Mouse (Mus musculus) forelimb bud, embryonic 11.5 days (tissue): ENCODE data around the gene Iqcf4.
"Not testable (repeated sequence)": the region's sequence is repeated elsewhere in the genome, so short reads cannot be mapped to it uniquely, and the experiment has no call there.

Experiments
- DNase-seq: peaks from one replicate; pipeline ENCODE4 v3.0.0-alpha.2; 2012; ENCODE audit warnings: low read depth, low spot score

Gene Iqcf4

DNA sequence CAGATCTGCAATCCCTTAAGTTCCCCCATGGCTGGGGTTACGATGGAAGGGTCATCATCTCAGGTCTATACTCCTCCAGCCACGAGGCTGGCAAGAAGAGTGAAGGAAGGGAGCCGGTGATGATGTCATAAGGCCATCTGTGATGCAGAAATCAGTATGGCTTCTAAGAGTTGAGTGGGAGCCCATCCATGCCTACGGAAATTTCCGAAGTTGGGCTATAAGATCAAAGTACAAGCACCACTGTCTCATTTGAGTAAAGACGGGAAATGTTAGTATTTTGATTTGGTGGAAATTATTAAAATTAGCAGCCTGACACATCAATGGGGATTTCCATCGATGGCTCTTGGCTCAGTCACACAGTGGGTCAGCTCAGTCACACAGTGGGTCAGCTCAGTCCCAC is at the start of gene Iqcf4:
Gene Iqcf4 (minus strand): TSS at position 101 of the 400 bp plus-strand sequence.
- no peak for DNase-seq

DNA sequence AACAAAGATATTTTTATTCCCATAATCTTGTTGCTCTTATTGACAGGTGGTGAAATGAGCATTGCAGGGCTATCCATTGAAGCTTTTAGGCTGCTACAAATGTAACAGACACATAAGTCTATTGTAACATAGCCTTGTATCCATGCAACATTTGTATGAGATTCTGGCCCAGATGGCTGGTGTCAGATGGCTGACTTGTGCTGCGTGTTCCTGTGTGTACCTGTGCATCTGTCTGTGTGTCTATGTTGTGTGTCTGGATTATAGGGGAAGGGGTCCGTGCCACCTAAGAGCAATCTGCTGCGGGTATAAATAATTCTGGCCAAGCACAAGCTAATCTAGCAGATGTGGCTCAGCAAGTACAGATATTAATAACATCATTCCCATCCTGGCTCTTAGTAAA is 46.7 kb upstream of the Iqcf4 start:
- DNase-seq: no peak

DNA sequence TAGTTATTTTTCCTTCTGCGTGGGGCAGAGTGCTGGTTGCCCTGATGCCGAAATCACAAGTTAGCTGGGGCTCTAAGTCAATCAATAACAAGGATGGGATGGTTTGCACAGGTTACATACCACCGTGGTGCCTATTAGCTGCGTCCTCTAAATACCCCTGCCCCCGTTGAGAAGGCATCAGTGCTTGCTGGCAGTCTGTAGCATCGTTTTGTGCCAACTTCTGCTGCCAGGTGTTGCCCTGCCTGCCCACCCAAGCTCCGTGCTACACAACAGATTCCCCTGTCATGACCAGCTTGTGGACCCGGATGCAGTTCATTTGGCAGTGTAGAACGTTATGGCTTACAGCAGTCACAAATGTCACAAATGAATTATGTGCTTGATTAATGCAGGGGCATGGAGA is 45.5 kb upstream of the Iqcf4 start:
- DNase-seq: no peak

DNA sequence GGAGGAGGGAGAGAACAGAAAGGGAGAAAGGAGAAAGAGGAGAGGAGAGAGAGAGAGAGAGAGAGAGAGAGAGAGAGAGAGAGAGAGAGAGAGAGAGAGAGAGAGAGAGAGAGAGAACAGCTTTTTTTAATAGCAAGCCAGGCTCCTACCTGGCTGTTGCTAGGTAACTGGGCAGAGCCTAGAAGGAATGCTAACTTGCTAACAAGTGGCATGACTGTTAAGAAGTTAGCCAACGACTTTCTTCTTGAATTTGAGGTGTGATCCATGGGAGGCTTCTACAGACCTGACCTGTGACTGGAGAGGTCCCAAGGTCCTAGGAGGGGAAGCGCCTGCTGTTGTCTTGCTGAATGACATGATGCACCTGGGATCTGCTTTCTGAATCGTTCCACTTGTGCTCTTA is 43.8 kb upstream of the Iqcf4 start:
- DNase-seq: no peak

DNA sequence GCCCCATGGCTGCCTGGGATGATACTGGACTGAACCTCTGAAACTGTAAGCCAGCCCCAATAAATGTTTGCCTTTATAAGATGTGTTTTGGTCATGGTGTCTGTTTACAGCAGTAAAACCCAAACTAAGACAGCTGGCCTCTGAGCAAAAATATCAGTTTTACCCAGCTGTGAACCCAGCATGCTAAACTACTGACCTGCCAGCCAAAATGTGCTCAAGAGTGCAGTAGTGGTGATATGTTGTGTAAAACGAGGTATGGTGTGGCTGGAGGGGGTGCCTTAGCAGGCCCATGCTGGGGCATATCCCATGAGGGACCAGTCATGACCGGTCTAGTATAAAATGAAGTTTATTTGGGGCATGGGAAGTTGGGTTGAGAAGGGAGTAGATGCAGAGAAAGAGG is 43.2 kb upstream of the Iqcf4 start:
- DNase-seq: no peak

DNA sequence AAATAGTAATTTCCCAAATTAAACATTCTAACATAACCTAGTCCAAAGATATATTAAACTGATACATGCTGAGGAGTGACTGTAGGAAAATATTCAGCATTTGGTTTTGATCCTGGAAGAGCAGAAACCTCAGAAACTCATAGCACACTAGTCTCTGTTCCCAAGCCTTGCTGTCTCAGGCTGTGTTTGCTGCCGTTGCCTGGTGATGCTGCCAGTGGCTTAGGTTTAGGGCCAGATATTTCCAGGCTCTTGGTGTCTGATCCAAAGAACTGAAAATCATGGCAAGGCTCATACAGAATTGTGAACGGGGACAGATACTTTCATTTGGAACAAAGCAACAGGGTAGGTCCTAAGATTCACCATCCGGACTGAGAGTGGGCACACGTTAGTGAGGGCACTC is 39.9 kb upstream of the Iqcf4 start:
- no peak for DNase-seq

DNA sequence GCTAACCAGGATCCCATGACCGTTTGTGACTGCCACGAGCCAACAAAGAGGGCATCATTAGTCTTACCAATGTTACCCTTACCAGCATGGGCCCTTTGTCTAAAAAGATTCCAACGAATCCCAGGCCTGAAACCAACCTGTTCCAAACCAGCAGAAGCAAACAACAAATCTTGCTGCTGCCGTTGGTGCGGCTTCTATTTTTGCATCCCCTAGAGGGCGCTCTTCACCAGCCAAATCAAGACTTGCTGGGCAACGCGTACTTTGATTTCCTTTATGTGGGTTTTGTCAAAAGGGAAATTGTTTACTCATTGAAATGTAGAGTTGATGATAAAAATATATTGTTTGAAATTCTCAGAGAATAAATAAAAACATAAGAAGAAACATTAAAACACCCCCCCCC is 29.8 kb upstream of the Iqcf4 start:
- peak; percentile 43 for DNase-seq

DNA sequence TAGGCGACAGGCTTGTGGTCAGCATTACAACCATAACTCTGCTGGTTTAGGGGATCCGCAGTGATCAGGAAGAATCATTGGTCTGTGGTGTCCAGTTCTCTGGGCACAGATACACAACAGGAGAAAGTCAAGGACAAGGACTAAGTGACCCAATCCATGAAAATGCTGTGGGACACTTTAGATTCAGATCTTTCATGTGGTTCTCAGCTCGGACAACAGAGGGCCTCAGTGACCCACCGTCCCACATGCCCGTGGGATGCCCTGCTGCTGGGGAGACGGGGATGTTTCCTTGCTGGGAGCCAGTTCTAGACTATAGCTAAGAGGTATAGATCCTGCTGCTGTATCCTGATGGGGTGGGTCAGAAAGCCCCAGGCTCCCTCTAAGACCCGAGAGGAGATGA is 27.7 kb upstream of the Iqcf4 start:
- no peak for DNase-seq

DNA sequence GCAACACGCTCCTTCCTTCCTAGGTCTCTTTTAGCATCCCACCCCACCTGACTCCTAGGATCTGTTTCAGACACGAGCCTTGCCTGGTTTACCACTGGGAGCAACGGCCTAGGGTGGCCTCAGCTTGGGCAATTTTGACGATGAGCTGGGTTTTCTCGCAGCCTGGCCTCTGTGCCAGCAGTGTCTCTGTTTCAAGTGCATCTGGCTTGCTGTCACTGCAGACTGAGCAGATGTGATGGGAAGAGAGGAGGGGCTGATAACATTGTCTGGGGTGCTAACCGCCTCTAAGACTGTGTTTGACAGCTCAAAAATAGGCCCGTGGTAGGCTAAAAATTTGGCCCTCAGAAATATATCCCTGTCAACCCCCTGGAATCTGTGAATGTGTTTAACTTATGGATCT is 25.0 kb upstream of the Iqcf4 start:
- no peak for DNase-seq

DNA sequence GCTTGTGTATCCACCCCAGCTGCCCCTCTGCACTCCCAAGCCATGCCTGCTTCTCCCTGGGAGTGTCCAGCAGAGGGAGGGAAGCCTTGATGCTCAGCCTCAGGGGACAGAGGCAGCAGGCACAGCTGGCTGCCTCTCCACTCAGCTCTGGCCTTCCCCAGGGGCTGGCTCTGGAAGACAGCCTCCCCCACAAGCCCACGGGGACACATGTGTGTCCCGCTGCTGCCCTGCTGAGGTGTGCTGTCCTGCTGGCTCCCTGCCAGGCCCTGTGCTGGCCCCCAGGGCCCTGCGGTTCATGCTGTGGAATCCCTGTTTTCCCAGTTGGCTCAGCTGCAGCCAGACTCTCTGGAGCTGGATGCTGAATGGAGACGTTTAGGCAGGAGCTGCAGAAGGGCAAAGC is 24.6 kb upstream of the Iqcf4 start:
- DNase-seq: not testable (repeated sequence)

DNA sequence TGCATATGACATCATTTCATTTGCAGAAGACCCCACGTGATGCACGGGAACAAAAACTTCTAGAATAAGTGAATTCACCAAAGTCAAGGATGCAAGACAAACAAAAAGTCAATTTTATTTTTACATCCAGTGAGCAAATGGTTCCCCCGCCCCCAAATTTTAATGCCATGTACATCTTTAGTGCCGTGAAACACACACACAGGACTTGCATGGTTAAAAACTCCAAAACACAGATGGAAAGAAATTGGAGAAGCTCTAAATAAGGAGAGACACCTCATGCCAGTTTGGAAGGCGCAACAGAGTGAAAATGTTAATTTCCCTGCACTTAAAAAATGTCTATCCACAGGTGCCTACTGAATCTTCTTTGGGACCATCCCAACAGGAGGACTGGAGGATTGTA is 21.4 kb upstream of the Iqcf4 start:
- DNase-seq: no peak

DNA sequence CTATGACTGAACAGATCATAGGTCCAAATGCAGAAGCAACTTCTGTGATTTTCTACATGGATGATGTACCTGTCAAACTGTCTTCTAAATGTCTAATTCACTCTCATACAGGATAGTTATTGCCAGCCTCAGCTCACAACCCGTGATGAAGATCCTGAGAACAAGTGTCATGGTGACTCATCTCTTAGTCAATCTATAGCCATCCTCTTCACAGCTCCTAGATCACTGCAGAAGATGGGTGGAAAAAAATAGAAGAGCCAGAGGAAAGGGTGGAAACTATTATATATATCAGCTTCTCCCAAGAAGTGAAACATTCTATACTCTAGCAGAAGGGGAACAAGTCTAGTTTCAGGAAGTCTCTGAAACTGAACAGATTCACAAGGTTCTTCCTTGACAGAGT is 11.8 kb upstream of the Iqcf4 start:
- DNase-seq: no peak

DNA sequence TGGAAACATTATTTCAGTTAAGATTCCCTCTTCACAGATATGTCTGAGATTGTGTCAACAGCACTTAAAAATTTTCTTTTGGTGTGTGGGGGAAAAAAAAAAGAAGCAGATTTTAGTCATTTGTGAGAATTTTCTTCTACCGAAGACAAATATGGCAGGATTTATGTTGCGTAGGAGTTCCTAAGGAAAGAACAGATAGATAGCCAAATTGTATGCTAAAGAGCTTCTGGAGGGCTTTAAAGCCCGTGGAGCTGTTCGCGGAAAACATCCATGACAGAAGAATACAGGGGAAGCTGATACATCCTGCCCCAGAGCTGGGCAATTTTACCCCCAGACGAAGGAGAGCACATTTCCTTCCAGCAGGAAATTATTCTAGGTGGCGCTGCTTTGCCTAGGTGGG is 9.2 kb upstream of the Iqcf4 start:
- no peak for DNase-seq

DNA sequence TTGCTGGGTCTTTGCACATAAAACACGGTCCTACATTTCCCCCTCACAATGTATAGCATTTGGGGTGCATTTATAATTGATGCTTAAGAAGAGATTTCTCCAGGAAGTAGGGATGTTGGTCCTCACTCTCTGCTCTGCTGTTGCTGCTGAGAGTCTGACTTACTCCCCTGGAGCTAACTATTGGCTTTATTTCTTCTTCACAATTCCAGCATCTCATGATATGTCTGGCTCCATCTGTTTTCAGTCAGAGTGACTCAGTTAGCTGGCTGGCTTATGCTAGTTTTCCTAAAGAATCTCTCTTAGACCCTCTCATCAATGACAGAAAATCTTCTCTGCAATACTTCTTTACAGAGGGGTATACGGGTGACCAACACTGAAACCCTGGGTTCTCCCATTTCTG is 5.3 kb upstream of the Iqcf4 start:
- no peak for DNase-seq

DNA sequence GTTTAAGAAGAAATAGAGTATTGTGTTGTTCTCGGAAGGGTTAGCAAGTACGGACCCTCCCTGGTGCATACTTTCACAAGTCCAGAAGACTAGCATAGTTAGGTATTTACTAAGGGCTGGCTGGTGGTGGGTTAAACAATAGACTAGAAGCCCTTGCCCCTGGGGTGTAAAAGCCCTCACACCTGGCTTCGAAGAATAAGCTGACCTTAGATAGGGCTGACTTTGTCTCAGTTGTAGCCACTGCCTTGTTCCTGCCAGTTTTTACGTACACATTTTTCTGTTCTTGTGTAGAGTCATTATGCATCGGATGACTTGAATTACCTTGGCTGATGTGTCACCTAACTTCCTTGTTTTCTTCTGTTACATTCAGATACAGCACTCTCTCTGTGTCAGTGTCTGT is 2.6 kb upstream of the Iqcf4 start:
- DNase-seq: no peak

DNA sequence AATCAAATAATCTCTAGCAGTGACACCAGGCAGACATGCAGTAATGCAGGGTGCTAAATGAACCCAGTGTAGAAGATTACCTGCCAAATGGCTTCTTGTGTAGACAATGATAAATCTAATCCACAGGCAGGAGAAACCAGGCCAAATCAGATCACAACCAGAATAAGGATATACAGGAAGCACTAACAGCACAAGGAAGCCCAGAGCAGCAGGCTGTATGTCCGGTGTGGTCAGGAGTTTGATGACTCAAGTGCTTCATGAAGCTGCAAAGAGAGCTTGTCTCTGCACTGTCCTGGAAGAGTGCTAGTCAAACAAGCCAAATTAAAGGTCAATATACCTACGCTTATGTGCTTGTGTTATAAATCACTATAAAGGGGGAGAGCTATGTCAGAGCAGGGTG is 1.4 kb upstream of the Iqcf4 start:
- no peak for DNase-seq

DNA sequence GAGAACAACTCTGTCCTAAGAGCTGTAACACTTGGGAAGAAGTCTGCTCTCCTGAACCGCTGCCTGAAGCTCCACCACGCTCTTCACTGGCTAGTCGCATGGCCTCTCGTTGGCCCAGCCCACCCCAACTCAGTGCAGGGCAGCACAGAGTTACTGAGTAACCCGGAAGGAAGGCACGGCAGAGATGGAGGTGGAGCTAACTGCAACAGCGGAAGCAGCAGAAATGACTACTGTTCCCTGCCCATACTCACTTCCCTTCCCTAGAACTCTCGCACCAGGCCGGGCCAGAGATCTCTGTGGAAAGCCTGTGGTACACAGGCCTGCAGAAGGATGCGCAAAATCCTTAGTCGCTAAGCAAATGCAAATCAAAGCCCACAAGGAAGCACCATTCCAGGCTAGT is 4.4 kb downstream of the Iqcf4 start:
- no peak for DNase-seq

DNA sequence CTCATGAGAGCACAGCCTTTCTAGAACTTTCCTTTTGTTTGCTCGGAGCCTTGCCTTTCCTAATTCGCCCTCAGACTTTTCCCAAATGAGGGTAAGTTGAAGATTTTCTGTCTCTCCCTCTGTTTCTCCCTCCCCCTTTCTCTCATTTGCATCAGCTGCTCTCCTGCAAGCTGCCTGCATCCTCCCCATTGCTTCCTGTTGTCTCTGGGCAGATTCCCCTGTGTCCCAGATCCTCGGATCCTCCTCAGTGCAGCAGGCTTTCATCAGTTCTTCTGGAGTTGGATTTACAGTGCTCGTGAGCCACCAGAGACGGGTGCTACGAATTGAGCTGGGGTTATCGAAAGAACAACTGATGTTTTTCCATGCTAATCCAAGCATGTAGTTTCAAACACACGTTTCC is 6.8 kb downstream of the Iqcf4 start:
- DNase-seq: no peak

DNA sequence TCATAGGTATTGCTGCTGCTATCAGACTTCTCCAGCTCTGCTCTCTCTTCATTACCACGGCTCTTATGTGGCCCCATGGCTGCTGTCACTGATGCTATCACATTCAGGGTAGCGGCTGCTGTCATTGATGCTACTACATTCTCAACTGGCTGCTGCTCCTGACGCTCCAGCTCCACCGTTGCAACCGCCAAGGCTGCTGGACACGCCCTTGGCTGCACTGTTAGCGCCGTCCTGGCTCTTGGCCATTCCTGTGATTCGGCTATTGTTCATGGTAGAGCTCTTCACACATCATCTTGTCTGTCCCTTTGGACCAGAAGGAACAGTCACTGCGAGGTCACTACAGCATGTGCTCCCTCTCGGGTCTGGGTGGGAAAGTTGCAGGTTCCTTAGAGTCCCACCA is 8.5 kb downstream of the Iqcf4 start:
- DNase-seq: no peak

DNA sequence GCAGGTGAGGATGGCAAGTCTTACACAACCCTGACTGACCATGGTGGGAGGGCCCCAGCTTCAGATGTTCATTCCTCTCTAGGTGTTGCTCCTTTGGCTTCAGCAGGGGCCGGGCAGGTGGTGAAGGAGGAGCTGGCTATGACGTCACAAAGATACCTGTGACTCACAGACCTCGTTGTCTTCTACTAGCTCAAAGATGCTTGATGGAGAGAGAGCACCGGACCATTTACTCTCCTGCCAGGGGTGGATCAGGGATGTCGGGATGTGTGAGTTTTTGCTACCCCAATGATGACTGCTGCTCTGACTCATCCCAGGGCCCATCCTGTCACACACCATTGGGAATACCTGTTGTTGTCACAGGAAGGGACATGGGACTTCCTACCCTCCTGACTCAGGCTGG is 9.3 kb downstream of the Iqcf4 start, which contains the start of gene Iqcf3:
Gene Iqcf3 (minus strand): TSS at position 101 of the 400 bp plus-strand sequence.
- DNase-seq: no peak

DNA sequence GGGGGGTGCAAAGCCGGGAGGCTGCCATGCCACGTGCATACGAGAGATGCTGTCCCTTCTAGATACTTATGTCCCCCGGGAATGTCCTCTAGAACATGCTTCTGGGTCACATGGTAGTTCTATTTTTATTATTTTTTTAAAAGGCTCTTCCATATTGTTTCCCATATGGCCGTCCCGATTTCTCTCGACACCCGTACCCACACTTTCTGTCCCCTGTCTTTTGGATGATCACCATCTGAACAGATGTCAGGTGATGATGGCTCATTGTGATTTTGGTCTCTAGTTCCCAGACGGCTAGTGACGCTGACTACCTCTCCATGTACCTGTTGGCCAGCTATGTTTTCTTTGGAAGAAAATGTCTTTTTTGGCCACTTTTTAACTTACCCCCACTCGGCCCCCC is 35.8 kb downstream of the Iqcf4 start:
- no peak for DNase-seq

DNA sequence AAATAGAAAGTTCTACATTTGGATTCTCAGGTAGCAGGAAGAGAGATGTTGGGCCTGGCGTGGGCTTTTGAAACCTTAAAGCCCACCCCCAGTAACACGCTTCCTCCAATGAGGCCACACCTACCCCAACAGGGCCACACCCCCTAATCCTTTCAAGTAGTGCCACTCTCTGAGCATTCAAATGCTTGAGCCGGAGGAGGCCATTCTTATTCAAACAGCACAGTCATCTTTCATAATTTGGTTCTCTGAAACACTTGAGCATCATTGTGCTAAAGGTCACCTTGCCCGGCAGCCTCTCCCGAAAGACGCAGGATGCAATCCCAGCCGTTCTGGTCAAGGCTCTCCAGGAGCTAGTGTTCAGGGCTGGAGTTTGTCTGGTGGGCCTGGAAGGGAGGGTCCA is 36.5 kb downstream of the Iqcf4 start:
- no peak for DNase-seq

DNA sequence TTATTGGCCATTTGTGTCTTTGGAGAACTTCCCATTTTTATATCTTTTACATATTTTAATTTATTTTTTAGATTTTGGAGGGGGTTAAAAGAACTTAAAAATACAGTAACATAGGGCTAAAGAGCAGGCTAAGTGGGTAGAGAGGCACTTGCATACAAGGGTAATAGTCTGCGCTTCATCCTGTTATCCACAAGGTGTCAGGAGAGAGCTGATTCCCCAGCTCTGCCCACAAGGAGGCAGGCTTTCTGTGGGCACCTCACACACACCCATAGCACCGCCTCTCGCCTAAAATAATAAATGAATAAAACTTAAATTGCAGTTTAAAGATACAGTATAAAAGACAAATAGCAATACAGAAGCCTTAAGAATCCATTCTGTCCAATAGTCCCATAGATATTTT is 39.0 kb downstream of the Iqcf4 start:
- peak; percentile 54 for DNase-seq

DNA sequence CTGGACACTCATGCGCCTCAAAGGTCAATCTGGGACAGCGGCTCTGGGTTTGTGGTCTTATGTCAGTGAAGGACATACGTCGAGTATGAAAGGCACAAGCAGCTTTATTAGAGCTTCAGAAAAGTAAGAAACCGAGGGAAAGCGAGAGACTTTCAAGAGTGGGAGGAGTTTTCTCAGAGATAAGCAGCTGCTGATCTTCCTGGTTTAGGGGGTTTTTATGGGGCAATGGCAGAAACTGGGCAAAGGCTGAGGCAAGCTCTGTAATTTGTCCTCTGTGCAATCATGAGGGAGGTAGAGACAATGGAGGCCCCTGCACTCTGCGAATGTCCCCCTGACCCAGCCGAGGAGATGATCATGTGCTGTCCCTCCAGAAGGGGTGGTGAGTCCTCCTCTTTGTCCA is 50.9 kb downstream of the Iqcf4 start:
- no peak for DNase-seq

DNA sequence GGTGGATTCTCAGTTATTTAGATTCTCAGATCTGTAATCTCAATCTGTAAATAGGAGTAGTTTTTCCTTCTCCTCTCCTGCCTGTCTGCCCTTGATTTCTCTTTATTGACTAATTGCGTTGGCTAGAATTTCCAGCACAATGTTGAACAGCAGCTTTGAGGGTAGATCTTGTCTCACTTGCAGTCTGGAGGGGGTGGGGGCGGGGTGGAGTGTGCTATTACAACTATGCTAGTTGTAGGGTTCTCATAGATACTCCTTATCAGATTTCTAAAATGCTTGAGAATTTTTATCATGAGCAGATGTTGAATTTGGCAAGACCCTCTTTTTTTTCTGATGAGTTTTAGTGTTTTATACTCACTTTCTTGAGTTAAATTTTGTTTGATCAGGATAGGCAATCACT is 51.4 kb downstream of the Iqcf4 start:
- DNase-seq: no peak
